Mouse (Mus musculus) stomach, adult 2 months (tissue): ENCODE data around the gene Olfr1450. TPM values are rescaled to one million over a fixed set of nuclear protein-coding genes. Genes with fewer than 3 reads are reported as not detected.

ENCODE experiments used
- polyA plus RNA-seq: library from polyadenylated mRNA; depleted of rRNA; stranded (reverse); fragments of >200 nt; gene quantifications from 2 replicates; pipeline ENCODE4 v1.2.3, GENCODE M21; 2012; rRNA removed

Olfr1450 gene
- not detected in 2 replicates for polyA plus RNA-seq

DNA sequence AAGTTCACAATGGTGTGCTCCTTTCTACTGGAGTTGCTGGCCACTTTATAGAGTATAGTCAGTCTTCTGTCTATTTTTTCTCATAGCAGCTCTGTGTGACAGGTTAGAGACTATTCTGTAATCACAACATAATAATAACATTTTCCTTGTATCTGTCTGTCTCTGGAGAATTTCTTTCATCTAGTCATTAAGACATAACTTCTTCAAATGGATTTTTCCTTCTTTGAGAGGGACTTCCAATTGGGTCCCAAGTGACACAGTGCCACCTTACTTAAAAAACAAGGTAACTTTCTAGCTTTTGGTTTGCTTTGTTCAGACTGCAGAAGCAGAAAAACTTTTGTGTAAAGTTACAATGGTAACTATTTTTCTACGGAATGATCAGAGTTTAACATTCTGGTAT lies at the start of gene Olfr1450:
TSS of gene Olfr1450 (plus strand) at position 301 of the 400 bp plus-strand sequence.

GRCm38 (mm10) chr19:12903643-12904042 lies 46.4 kb upstream of the Olfr1450 start, which contains the start of gene Olfr1447:
Olfr1447 (minus strand) TSS chr19:12903743.

GRCm38 (mm10) chr19:12924319-12924718 lies 25.7 kb upstream of the Olfr1450 start, which contains the start of gene Olfr1448:
Olfr1448 (minus strand) TSS chr19:12924419.

DNA sequence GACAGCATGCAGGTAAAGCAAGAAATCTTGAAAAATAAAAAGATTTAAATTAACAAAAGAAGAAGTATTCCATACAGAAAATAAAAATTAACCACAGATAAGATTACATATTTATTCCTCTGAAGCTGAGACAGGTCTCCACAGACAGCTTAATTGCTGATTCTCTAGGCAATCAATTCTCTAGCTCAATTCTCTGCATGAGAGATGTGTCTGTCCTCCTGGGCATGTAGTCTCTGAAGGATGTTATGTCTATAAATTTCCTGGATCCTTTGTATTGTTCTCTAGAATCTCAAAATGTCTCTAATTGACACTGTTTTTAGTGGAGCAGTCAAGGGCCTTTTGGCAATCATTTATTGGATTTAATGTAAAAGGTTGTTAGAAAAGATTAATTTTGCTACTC lies 19.5 kb upstream of the Olfr1450 start, which contains the start of gene Olfr1449:
TSS of gene Olfr1449 (plus strand) at position 301 of the 400 bp plus-strand sequence.

DNA sequence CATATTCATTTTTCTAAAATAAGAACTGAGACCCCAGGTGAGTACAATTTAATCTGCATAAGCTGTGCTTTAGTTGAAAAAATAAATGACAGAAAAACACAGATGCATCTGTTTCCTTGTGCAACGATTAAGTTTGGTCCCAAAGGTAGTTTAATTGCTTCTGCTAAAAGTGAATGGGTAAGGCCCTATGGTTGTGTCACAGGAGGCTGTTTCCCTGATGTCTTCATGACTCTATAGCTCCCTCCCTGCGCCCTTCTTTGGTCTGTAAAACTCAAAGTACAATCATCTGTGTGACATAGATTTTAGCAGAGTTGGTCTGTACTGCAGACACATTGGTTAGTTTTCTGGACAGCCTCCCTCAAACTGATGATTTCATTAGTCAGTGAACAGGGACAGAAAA lies 44.7 kb downstream of the Olfr1450 start, which contains the start of gene Olfr1451:
TSS of gene Olfr1451 (plus strand) at position 301 of the 400 bp plus-strand sequence.

Other genes starting within 250 kb of the Olfr1450 start
- gene Cntf, start 184.6 kb upstream of the Olfr1450 start, polyA plus RNA-seq: 0.27 TPM in 1 of 2 replicates, not detected in the other
- 2.9 and 3.4 TPM in 2 replicates for gene Zfp91, start 154.1 kb upstream of the Olfr1450 start, polyA plus RNA-seq
- 0.63 and 0.84 TPM in 2 replicates for gene Lpxn, start 154.1 kb upstream of the Olfr1450 start, polyA plus RNA-seq
- gene Gm5244, start 103.6 kb upstream of the Olfr1450 start, polyA plus RNA-seq: not detected in 2 replicates
- gene Olfr1444, start 93.0 kb upstream of the Olfr1450 start, polyA plus RNA-seq: not detected in 2 replicates
- gene Olfr1445, start 66.4 kb upstream of the Olfr1450 start, polyA plus RNA-seq: not detected in 2 replicates
- not detected in 2 replicates for gene Olfr1446, start 56.7 kb upstream of the Olfr1450 start, polyA plus RNA-seq
- gene Olfr1447, start 46.5 kb upstream of the Olfr1450 start, polyA plus RNA-seq: not detected in 2 replicates
- not detected in 2 replicates for gene Olfr1448, start 25.8 kb upstream of the Olfr1450 start, polyA plus RNA-seq
- gene Olfr1449, start 19.4 kb upstream of the Olfr1450 start, polyA plus RNA-seq: not detected in 2 replicates
- not detected in 2 replicates for gene Olfr1451, start 44.8 kb downstream of the Olfr1450 start, polyA plus RNA-seq
- gene Olfr1453, start 78.1 kb downstream of the Olfr1450 start, polyA plus RNA-seq: not detected in 2 replicates
- not detected in 2 replicates for gene Olfr1454, start 110.4 kb downstream of the Olfr1450 start, polyA plus RNA-seq
- not detected in 2 replicates for gene Olfr1457, start 147.6 kb downstream of the Olfr1450 start, polyA plus RNA-seq
- gene Olfr1458, start 156.5 kb downstream of the Olfr1450 start, polyA plus RNA-seq: not detected in 2 replicates
- not detected in 2 replicates for gene Olfr1459, start 199.3 kb downstream of the Olfr1450 start, polyA plus RNA-seq
- gene Olfr1461, start 212.7 kb downstream of the Olfr1450 start, polyA plus RNA-seq: not detected in 2 replicates
- not detected in 2 replicates for gene Olfr1462, start 235.5 kb downstream of the Olfr1450 start, polyA plus RNA-seq